Mouse (Mus musculus): ENCODE measurements around the gene Prkab2. TPM values are rescaled to one million over a fixed set of nuclear protein-coding genes. Genes with fewer than 3 reads are reported as not detected.

Gene Prkab2
- total RNA-seq, 2 experiments from 2014 or later, result 27.9 to 30.6 TPM

Small RNA genes within 50 kb of the gene (microRNA-seq; reads per million reads assigned to microRNA genes)
- gene Mir7225, result 0 reads per million in 2 experiments

Other genes with a start within 250 kb of the Prkab2 start
- gene Olfr1402, start 236.2 kb upstream of the Prkab2 start, total RNA-seq (2021), result not detected
- gene Chd1l, start 48.0 kb upstream of the Prkab2 start, total RNA-seq (2021), result 10 to 100 TPM in 1 of 2 experiments, 1 to 10 TPM in 1; 9.2 to 10.3 TPM
- 1 to 10 TPM; 2.5 to 4.1 TPM for gene Fmo5, start 29.4 kb upstream of the Prkab2 start, total RNA-seq (2021)
- not detected for gene Gm17651, start 16.5 kb downstream of the Prkab2 start, total RNA-seq (2021)
- 100 to 1,000 TPM; 246 to 251 TPM for gene Pde4dip, start 230.5 kb downstream of the Prkab2 start, total RNA-seq (2021)
- gene Sec22b, start 243.0 kb downstream of the Prkab2 start, total RNA-seq (2021), result 10 to 100 TPM; 70.9 to 76.7 TPM